Mouse (Mus musculus) Patski (cell line): Measurements from ENCODE around the gene Lhx2. TPM values are rescaled to one million over a fixed set of nuclear protein-coding genes. Genes with fewer than 3 reads are reported as not detected.

ENCODE experiments used
- ATAC-seq: fragments of 100-300 bp; one replicate; pipeline ENCODE4 v1.8.0; 2021
- CTCF ChIA-PET: fragments of 350-600 bp; sonication (Branson Sonifier 250); formaldehyde crosslinking; loops from one replicate; lab custom pipeline; 2022; ENCODE audit warnings: inconsistent platforms; lab: Charles Lee
- POLR2A ChIA-PET: fragments of 350-600 bp; sonication (Branson Sonifier 250); formaldehyde crosslinking; loops from one replicate; lab custom pipeline; 2022; ENCODE audit warnings: antibody characterized with exemption, inconsistent platforms; lab: Charles Lee
- DNase-seq: peaks from one replicate; pipeline ENCODE4 v3.0.0-alpha.2; 2011; ENCODE audit warnings: low read depth, low spot score
- H3K27me3 ChIP-seq: fragments of 371-371 bp; one replicate; pipeline ENCODE4 v1.5.1; 2021
- CTCF ChIP-seq: fragments of 100-300 bp; IDR thresholded peaks from one replicate; pipeline ENCODE4 v1.5.1; 2021
- in situ Hi-C: fragments of 300-500 bp; cut with MboI; formaldehyde crosslinking; loops from 3 replicates; pipeline ENCODE4 v1.11.1; 2018; ENCODE audit warnings: low pct_unique_long_range_greater_than_20kb, mixed read lengths
- polyA plus RNA-seq: library from polyadenylated mRNA; unstranded; gene quantifications from one replicate; pipeline ENCODE4 v1.2.3, GENCODE M21; 2021

The Lhx2 gene
- 4.3 TPM for polyA plus RNA-seq

DNA sequence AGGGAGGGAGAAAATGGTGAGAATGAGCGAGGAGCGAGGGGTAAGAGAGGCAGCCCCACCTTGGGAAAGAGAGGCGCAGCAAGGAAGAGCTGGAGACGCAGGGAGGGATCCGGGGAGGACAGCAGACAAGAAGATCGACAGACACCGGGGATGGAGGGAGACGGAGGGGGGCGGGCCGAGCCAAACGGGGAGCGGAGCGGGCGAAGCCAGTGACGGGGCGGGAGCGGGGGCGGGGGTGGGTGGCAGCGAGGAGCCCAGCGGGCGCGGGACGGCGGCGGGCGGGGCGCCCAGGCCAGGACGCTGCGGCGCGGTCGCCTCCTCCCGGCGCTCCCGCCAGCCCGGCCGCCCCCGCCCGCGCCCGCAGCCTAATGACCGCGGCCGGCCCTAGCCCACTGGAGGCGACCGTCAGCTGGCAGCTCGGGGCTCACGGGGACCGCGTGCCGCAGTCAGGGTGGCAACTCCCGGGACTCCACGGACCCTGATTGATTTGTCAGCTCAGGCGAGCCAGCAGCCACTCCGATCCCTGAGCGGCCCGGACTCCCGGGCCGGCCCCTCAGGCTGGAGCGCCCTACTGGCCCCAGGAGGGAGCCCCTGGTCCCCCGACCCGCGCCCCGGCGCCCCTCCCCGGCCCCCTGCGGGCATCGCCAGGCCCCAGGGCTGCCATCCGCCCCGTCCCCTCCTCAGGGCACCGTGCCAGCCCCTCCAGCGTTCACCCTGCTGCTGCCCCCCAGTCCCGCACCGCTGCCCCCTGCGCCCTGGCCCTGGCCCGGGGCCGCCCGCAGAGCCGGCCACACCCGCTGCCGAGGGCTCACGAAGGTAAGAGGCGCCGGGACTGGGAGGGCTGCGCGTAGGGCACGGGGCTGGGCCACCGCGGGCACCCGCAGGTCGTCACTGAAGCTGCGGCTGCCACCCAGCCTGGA is at the start of gene Lhx2:
Lhx2 (plus strand) TSS at position 292 of the 920 bp plus-strand sequence.
- ATAC-seq = peak; percentile 52
- TF ChIP-seq CTCF = no peak
- no peak for DNase-seq
- ChIA-PET POLR2A (no interaction called here), CTCF (interaction anchor here (1.4 kb wide), 1 partner anchor 10 kb away, joined by 3 read pairs; no protein-coding TSS in a partner anchor)
- in situ Hi-C loops = no loop called here
- peaks cover 24% of the 10 kb centered on the region for H3K27me3 ChIP-seq

DNA sequence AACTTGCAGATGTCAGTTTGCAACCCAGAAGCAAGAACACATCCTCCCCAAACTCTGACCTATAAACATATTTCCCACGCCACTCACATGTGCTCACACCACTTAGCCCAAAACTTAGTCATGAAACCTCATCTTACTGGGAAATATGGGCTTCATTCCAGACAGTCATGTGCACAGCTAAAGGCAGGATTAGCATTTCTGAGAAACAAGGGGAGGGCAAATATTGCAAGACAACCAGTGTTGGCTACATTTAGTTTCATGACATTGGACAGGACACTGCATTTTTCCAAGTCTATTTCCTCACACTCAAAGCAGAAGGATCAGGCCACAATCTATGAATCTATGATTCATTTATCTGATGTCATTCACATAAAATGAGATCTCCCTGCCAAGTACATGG is 47.6 kb upstream of the Lhx2 start:
- DNase-seq = peak; percentile 42
- in situ Hi-C loops = no loop called here
- ChIA-PET POLR2A (no interaction called here), CTCF (no interaction called here)
- no peak for TF ChIP-seq CTCF
- ATAC-seq = no peak
- no peaks in the 10 kb centered on the region for H3K27me3 ChIP-seq

DNA sequence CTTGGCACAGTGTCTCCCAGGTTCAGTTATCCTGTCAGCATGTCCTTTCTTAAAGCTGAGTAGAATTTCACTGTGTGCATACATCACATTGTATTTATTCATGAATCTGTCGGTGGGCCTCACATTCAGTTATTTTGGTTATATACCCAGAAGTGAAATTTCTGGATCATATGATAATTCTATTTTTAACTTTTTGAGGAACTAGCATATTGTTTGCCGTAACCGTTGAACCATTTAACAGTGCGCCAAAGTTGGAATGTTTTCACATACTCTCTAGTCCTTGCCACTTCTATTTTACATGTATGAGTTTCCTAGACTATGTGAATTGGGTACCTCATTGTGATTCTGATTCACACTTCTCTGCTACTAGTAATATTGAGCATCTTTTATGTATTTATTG is 43.1 kb upstream of the Lhx2 start:
- no peak for TF ChIP-seq CTCF
- DNase-seq (no peak), ATAC-seq (no peak)
- POLR2A ChIA-PET = no interaction called here
- no peaks in the 10 kb centered on the region for H3K27me3 ChIP-seq
- CTCF ChIA-PET = no interaction called here
- in situ Hi-C loops = no loop called here

DNA sequence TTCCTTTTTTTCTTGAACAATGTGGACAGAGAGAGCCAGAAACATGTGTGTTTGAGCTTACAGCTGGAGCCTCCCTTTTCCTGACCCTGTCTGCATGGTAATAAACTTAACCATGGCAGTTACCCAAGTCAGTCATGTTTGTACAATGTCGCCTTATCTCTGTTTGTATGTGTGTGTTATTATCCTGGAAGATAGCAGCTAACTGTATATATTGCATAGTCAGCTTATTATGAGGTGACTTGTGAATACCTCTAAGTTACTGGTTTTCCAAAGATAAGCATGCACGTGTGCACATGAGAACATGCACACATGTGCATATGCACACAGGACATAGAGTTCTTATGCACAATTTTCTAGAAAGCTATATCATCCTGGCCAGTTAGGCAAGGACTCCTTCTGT is 38.1 kb upstream of the Lhx2 start:
- H3K27me3 ChIP-seq = no peaks in the 10 kb centered on the region
- TF ChIP-seq CTCF = no peak
- DNase-seq (no peak), ATAC-seq (no peak)
- in situ Hi-C loops = no loop called here
- CTCF ChIA-PET = interaction anchor here (1.9 kb wide), 1 partner anchor 13 kb away, joined by 5 read pairs; no protein-coding TSS in a partner anchor
- POLR2A ChIA-PET = interaction anchor here (1.4 kb wide), 1 partner anchor 13 kb away, joined by 4 read pairs; no protein-coding TSS in a partner anchor

DNA sequence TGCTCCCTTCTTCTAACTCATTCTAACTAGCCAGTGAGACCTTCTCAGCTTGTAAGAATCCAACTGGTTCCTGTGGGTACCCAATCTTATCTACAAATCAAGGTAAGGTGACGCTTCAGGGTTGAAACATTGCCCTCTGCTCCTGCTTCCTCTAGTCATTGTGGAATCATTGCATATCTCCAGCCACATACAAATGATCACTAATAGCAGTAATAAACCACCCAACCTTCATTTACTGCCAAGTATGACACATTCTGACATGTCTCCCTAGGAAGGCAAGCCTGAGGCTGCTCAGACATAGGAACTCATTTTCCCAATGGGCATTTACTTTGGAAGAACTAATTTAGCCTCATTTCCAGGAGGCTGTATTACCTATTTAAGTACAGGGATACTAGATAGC is 33.9 kb upstream of the Lhx2 start:
- ATAC-seq = no peak
- DNase-seq = no peak
- POLR2A ChIA-PET = no interaction called here
- CTCF ChIA-PET = no interaction called here
- in situ Hi-C loops = no loop called here
- no peaks in the 10 kb centered on the region for H3K27me3 ChIP-seq
- TF ChIP-seq CTCF = no peak

DNA sequence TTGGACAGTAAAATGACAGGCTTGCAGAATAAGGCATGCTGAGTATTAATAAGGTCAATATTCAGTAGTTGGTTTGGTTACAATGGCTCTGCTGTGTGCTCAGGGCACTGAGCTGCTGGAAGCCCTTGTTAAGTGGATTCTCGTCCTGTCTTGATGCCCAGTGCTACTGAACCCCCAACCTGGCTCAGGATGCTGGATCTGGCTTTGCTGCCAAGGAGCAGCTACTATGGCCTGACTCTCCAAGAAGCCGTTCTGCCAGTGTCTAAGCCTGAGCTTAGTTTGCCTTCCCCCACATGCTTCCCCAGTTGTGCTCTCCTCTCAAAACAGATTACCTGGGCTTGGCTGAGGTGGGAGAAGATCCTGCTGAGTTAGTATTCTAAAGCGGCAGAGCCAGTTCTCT is 26.2 kb upstream of the Lhx2 start:
- DNase-seq (no peak), ATAC-seq (no peak)
- H3K27me3 ChIP-seq = no peaks in the 10 kb centered on the region
- ChIA-PET POLR2A (interaction anchor here (1.6 kb wide), 1 partner anchor 12 kb away, joined by 4 read pairs; no protein-coding TSS in a partner anchor), CTCF (interaction anchor here (1.3 to 2.0 kb wide), 2 partner anchors 10 to 12 kb away, joined by 3 to 5 read pairs; no protein-coding TSS in a partner anchor)
- in situ Hi-C loops = no loop called here
- TF ChIP-seq CTCF = no peak

DNA sequence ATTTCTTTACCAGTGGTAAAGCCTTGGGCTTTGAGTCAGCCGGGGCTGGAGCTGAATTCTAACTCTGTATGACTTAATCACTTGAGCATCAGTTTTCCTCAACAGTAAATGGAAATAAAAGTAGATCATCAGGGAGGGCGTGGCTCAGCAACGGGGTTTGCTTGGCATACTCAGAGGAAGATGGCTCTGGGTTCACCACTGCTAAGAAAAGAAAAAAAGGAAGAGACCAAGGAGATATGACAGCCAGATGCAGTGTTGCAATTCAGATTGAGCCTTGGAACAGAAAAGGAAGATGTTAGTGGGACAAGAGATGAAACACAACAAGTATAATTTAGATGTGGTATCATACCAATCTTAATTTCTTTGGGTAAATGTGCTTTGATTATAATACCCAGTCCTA is 25.7 kb upstream of the Lhx2 start:
- in situ Hi-C loops = no loop called here
- TF ChIP-seq CTCF = no peak
- DNase-seq = no peak
- CTCF ChIA-PET = interaction anchor here (1.3 to 2.0 kb wide), 2 partner anchors 10 to 12 kb away, joined by 3 to 5 read pairs; no protein-coding TSS in a partner anchor
- H3K27me3 ChIP-seq = no peaks in the 10 kb centered on the region
- no peak for ATAC-seq
- POLR2A ChIA-PET = interaction anchor here (1.6 kb wide), 1 partner anchor 13 kb away, joined by 4 read pairs; no protein-coding TSS in a partner anchor

DNA sequence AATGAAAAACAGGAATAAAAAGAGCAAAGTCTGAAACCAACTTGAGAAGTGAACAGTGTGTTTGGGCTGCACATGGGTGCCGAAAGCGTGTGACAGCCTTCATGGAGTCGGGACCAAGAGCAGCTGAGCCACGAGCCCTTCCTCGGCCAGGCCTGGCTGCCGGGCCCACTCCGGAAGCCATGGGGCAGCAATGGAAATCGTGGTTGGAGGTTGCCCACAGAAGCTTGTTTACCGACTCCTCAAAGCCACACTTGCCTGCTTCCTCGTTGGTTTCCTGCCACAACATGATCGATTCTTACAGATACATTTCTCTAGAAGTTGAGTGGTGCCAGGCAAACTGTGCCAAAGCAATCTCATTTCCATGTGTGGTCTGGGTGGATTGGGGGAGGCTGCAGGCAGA is 20.0 kb upstream of the Lhx2 start:
- H3K27me3 ChIP-seq = no peaks in the 10 kb centered on the region
- CTCF ChIA-PET = interaction anchor here (1.4 kb wide), 1 partner anchor 19 kb away, joined by 3 read pairs; no protein-coding TSS in a partner anchor
- POLR2A ChIA-PET = no interaction called here
- ATAC-seq (no peak), DNase-seq (no peak)
- TF ChIP-seq CTCF = no peak
- in situ Hi-C loops = no loop called here

DNA sequence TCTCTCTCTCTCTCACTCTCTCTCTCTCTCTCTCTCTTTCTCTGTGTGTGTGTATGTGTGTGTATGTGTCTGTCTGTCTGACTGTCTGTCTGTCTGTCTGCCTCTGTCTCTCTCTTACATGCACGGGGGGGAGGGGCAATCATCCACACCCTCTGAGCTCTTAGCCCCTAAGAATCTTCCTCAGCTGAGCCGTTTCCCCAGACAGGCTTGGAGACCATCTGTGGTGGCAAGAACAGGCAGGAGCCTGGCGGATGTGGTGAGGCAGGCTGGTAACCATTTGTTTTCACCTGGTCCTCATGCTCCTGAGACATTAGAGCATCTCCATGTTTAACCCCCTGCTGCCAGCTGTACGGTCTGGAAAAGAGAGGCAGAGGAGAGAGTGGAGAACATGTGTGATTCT is 18.2 kb upstream of the Lhx2 start:
- in situ Hi-C loops = no loop called here
- CTCF ChIA-PET = interaction anchor here (1.4 kb wide), 1 partner anchor 14 kb away, joined by 3 read pairs; no protein-coding TSS in a partner anchor
- no peak for TF ChIP-seq CTCF
- no peak for DNase-seq
- POLR2A ChIA-PET = interaction anchor here (0.6 kb wide), 1 partner anchor 675 kb away, joined by 3 read pairs; no protein-coding TSS in a partner anchor
- no peaks in the 10 kb centered on the region for H3K27me3 ChIP-seq
- ATAC-seq = no peak

DNA sequence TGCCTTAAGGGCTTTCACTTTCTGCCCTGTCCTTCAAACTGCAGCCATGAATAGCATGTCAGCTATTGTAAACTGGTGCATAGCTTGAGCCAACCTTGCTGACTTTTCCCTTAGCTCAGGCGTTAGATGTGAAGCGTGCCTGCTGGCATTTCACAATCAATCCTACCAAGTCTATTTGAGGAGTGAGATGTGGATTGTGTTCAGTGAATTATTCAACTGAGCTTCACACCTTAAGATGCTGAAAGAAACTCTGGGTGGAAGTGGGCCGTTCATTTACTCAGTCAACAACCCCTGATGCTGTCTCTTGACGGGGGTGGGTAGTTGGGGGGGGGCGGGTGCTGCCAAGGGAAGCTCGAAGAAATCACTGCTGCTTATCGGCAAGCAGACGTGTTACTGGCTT is 15.7 kb upstream of the Lhx2 start:
- ChIA-PET POLR2A (interaction anchor here (1.2 kb wide), 1 partner anchor 23 kb away, joined by 3 read pairs; no protein-coding TSS in a partner anchor), CTCF (no interaction called here)
- no peak for DNase-seq
- no peak for ATAC-seq
- H3K27me3 ChIP-seq = no peaks in the 10 kb centered on the region
- TF ChIP-seq CTCF = no peak
- in situ Hi-C loops = no loop called here

DNA sequence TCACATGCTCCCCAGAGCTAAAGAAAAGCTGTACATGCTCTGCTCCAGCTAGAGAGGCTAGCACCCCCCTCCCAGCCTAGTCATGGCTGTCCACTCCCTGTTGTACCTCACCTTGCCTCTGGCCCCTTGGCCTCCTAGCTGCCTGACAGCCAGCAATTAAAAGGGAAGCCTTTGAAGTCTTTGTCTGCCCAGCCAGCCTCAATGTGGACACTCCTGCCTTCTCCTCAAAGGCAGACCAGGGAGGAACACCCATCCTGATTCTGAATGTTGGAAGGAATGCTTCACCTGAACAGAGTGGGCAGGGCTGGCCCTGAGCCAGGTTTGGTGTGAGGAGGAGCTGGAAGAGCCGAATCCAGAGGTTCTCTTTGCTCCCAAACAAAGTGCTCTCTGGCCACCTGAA is 12.4 kb upstream of the Lhx2 start:
- no peak for ATAC-seq
- ChIA-PET POLR2A (no interaction called here), CTCF (no interaction called here)
- H3K27me3 ChIP-seq = no peaks in the 10 kb centered on the region
- no peak for DNase-seq
- no peak for TF ChIP-seq CTCF
- in situ Hi-C loops = no loop called here
